Mouse (Mus musculus) liver, embryonic 12.5 days (tissue): ENCODE results near the gene Ecpas. TPM values are rescaled to one million over a fixed set of nuclear protein-coding genes. Genes with fewer than 3 reads are reported as not detected.

ENCODE experiments used
- ATAC-seq: fragments of 200-750 bp; cut with Nextera tagmentation; 2 replicates; pipeline ENCODE4 v1.8.0; 2017; ENCODE audit warnings: moderate number of reproducible peaks, mild to moderate bottlenecking, moderate library complexity
- H3K27ac ChIP-seq: fragments of 300-500 bp; sonication (generic); 2 replicates; pipeline ENCODE4 v1.5.1; 2016; ENCODE audit warnings: mild to moderate bottlenecking
- H3K27me3 ChIP-seq: fragments of 300-500 bp; sonication (generic); replicated peaks from 2 replicates; pipeline ENCODE4 v1.6.1; 2016; ENCODE audit warnings: mild to moderate bottlenecking, moderate library complexity
- H3K36me3 ChIP-seq: fragments of 300-500 bp; sonication (generic); 2 replicates; pipeline ENCODE4 v1.6.1; 2016; ENCODE audit warnings: mild to moderate bottlenecking, moderate library complexity
- H3K4me1 ChIP-seq: fragments of 300-500 bp; sonication (generic); 2 replicates; pipeline ENCODE4 v1.6.1; 2016
- H3K4me2 ChIP-seq: fragments of 300-500 bp; sonication (generic); 2 replicates; pipeline ENCODE4 v1.6.1; 2016; ENCODE audit warnings: mild to moderate bottlenecking, moderate library complexity
- H3K4me3 ChIP-seq: fragments of 300-500 bp; sonication (generic); 2 replicates; pipeline ENCODE4 v1.5.1; 2016; ENCODE audit warnings: mild to moderate bottlenecking, moderate library complexity
- H3K9ac ChIP-seq: fragments of 300-500 bp; sonication (generic); 2 replicates; pipeline ENCODE4 v1.6.1; 2016; ENCODE audit warnings: mild to moderate bottlenecking, moderate library complexity
- H3K9me3 ChIP-seq: fragments of 300-500 bp; sonication (generic); replicated peaks from 2 replicates; pipeline ENCODE4 v1.6.1; 2016; ENCODE audit warnings: mild to moderate bottlenecking, moderate library complexity
- WGBS: fragments of 180-500 bp; shearing (Covaris S2); methylation state at CpG from one replicate; pipeline ENCODE4 v1.1.7; 2016; ENCODE audit not compliant: insufficient replicate concordance; 5-methylcytosine and 5-hydroxymethylcytosine counted together
- polyA plus RNA-seq: library from polyadenylated mRNA; unstranded; fragments of >200 nt; fragmentation: Nextera tagmentation; extraction: Ambion mirVana; gene quantifications from 2 replicates; pipeline ENCODE4 v1.2.1, GENCODE M21; 2016

Ecpas gene
- polyA plus RNA-seq, 1 experiment from 2014 or later = 30.1 TPM

DNA sequence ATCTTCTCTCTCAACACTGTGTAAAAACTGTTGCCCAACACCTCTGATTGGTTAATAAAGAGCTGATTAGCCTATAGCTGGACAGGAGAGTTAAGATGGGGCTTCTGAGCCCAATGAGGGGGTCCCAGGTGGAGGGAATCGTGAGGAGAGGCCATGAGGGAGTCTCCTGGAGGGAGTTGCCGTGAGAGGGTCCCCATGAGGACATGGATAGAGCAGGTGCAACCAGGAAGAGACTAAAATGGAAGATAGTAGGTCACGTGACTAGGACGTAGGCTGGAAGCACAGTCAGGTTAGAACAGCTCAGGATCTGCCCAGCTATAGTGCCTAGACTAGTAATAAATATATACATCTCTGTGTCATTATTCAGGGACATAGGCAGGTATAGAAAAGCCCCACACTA is 21.8 kb upstream of the Ecpas start:
- H3K4me3 ChIP-seq = no peak overlapping the region
- 65% methylated on average over 4 of the region's 4 CpGs for WGBS
- no peak overlapping the region for H3K27ac ChIP-seq
- no peaks in the 10 kb centered on the region for H3K36me3 ChIP-seq
- no peak overlapping the region for H3K9ac ChIP-seq
- ATAC-seq = no peak
- H3K4me2 ChIP-seq = no peak overlapping the region
- H3K9me3 ChIP-seq = no peaks in the 10 kb centered on the region
- no peaks in the 10 kb centered on the region; the same call in 1 of the 2 replicates for H3K27me3 ChIP-seq
- H3K4me1 ChIP-seq = no peaks in the 10 kb centered on the region

GRCm38 (mm10) chr4:58932541-58932940 is 20.0 kb upstream of the Ecpas start:
- no peak overlapping the region for H3K4me3 ChIP-seq
- no peaks in the 10 kb centered on the region for H3K4me1 ChIP-seq
- H3K9ac ChIP-seq = no peak overlapping the region
- no peaks in the 10 kb centered on the region for H3K27me3 ChIP-seq
- no peaks in the 10 kb centered on the region for H3K36me3 ChIP-seq
- H3K4me2 ChIP-seq = no peak overlapping the region
- H3K27ac ChIP-seq = no peak overlapping the region
- H3K9me3 ChIP-seq = no peaks in the 10 kb centered on the region
- no peak for ATAC-seq
- 67% methylated on average over 6 of the region's 6 CpGs for WGBS

- Histone ChIP-seq H3K4me1 (no peaks in the 10 kb centered on the region), H3K9ac (no peak overlapping the region), H3K27ac (no peak overlapping the region), H3K9me3 (no peaks in the 10 kb centered on the region), H3K4me3 (no peak overlapping the region), H3K36me3 (no peaks in the 10 kb centered on the region), H3K27me3 (peaks cover 13% of the 10 kb centered on the region; the same call in 1 of the 2 replicates), H3K4me2 (no peak overlapping the region)
- ATAC-seq = no peak
- WGBS = 53% methylated on average over 3 of the region's 3 CpGs
These were observed 15.1 kb upstream of the Ecpas start for GRCm38 (mm10) chr4:58927661-58928060.

DNA sequence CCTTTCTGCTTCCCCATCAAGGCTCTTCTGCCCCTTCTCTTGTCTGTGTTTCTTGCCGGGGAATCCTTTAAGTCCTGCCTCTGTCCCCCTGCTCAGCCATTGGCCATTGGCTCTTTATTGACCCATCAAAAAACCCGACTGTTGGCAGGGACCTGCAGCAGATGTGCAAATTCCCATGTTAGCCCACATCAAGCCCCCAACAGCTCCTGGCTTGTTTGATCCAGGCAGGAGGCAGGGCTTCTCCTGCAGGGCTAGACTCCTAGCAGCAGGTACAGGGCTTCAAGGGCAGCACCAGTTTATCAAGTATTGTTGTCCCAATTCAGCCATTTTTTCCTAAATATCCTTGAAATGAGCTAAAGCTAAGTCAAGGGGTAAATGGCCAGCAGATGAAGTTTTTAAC is 13.6 kb upstream of the Ecpas start:
- WGBS = 17% methylated on average over 2 of the region's 2 CpGs
- Histone ChIP-seq H3K9ac (no peak overlapping the region), H3K36me3 (no peaks in the 10 kb centered on the region), H3K9me3 (no peaks in the 10 kb centered on the region), H3K4me2 (no peak overlapping the region), H3K27ac (no peak overlapping the region), H3K4me3 (no peak overlapping the region), H3K27me3 (peaks cover 13% of the 10 kb centered on the region; the same call in 1 of the 2 replicates), H3K4me1 (no peaks in the 10 kb centered on the region)
- no peak for ATAC-seq

DNA sequence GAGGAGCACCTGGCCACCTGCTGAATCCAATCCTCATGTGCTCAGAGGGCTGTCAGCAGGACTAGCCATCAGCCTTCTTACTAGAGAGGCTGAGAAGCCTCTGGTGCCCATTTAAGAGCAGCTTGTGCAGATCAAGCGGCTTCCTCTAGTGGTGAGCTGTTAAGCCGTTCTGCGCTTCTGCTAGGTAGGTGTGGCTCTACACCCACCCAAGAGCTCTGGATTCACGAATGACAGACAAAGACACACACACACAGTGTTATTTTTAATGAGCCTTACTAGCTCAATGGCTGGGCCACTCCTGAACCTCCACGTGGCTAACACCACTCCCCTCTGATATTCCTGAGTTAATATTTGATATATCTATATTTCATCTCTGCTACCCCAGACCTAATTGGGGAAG is 13.1 kb upstream of the Ecpas start:
- Histone ChIP-seq H3K27me3 (peaks cover 13% of the 10 kb centered on the region; the same call in 1 of the 2 replicates), H3K4me3 (no peak overlapping the region), H3K9ac (no peak overlapping the region), H3K4me1 (no peaks in the 10 kb centered on the region), H3K9me3 (no peaks in the 10 kb centered on the region), H3K36me3 (no peaks in the 10 kb centered on the region), H3K27ac (no peak overlapping the region), H3K4me2 (no peak overlapping the region)
- ATAC-seq = no peak
- WGBS = 21% methylated on average over 5 of the region's 5 CpGs

DNA sequence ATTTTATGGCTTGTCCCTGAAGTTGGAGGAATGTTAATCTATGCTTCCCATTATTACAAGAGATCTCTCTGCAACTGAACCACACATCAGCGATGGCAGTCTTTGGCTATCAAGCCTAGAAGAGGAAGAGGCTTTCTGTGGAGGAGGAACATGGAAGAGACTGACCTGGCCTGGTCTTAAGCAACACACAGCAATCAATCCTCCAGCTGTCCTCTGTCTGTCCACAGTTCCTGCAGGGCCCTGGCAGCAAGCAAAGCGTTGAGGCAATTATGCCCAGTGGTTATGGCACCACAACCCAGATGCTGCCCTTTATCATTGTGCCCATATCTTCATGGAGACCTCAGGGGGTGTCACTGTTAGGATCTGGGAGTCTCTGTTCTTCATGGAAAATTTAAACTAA is 11.4 kb upstream of the Ecpas start:
- no peak for ATAC-seq
- 55% methylated on average over 2 of the region's 2 CpGs for WGBS
- no peak overlapping the region for H3K4me3 ChIP-seq

GRCm38 (mm10) chr4:58915081-58915826 is 2.7 kb upstream of the Ecpas start:
- Histone ChIP-seq H3K4me1 (peaks cover 32% of the 10 kb centered on the region), H3K9me3 (no peaks in the 10 kb centered on the region), H3K27ac (no peak overlapping the region), H3K9ac (no peak overlapping the region), H3K36me3 (no peaks in the 10 kb centered on the region), H3K4me3 (no peak overlapping the region), H3K27me3 (peaks cover 10% of the 10 kb centered on the region; the same call in 1 of the 2 replicates), H3K4me2 (no peak overlapping the region)
- 54% methylated on average over 8 of the region's 8 CpGs for WGBS
- ATAC-seq = no peak

More for the DNA sequence above, 11.4 kb upstream of the Ecpas start:
- Histone ChIP-seq H3K9ac (no peak overlapping the region), H3K27me3 (peaks cover 20% of the 10 kb centered on the region; the same call in 1 of the 2 replicates), H3K27ac (no peak overlapping the region), H3K4me2 (no peak overlapping the region), H3K36me3 (no peaks in the 10 kb centered on the region), H3K9me3 (no peaks in the 10 kb centered on the region), H3K4me1 (no peaks in the 10 kb centered on the region)

GRCm38 (mm10) chr4:58913336-58914026 is 932 bp upstream of the Ecpas start:
- ATAC-seq = peak; percentile 38; the same call in 1 of the 2 replicates
- Histone ChIP-seq H3K36me3 (no peaks in the 10 kb centered on the region), H3K27ac (no peak overlapping the region; the same call in 1 of the 2 replicates), H3K9me3 (no peaks in the 10 kb centered on the region), H3K9ac (no peak overlapping the region), H3K4me2 (peak overlapping the region; percentile 83), H3K4me3 (peak overlapping the region; percentile 99; the same call in 1 of the 2 replicates), H3K27me3 (no peaks in the 10 kb centered on the region), H3K4me1 (peaks cover 47% of the 10 kb centered on the region)
- WGBS = 7% methylated on average over 3 of the region's 3 CpGs

GRCm38 (mm10) chr4:58911831-58912628 is 519 bp downstream of the Ecpas start:
- Histone ChIP-seq H3K9ac (peak overlapping the region; percentile 98), H3K27ac (peak overlapping the region; percentile 88), H3K4me2 (peak overlapping the region; percentile 83), H3K36me3 (no peaks in the 10 kb centered on the region), H3K4me3 (peak overlapping the region; percentile 99), H3K27me3 (no peaks in the 10 kb centered on the region), H3K4me1 (peaks cover 54% of the 10 kb centered on the region), H3K9me3 (no peaks in the 10 kb centered on the region)
- WGBS = under 1% methylated on average over 111 of the region's 126 CpGs
- peak; percentile 71 for ATAC-seq

DNA sequence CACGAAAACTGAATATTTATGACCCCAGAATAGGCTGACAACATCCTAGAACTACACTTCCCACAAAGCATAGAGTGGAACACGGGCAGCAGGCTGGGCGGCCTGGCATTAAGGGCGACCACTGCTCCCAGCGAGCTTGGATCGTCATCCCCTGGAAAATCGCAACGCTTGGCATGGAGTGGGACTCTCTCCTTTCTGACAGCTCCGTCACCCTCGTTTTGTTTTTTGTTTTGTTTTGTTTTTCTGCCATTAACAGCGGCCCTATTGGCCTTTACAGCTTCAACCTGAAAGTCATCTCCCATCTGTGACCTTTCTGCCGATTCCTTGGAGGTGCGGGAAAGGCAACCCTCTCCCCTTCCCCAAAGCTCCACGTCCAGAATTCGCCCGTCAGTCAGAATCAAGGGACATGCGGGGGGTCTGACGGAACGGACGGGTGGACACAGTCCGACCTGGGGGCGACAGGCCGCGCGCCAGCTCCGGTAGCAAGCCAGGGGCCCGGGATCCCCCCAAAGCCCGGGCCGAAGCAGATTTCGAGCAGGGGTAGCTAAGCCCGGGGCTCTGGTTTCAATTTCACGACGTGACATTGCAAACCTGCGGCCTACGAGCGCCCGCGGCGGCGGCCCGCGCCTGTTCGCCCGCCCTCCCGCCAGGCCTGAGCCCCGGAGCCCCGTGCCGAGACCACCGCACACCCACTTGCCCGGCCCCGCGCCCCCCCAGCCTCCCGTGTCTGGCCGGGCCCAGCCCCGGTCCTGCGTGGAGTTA is 1.3 kb downstream of the Ecpas start:
- Histone ChIP-seq H3K27me3 (no peaks in the 10 kb centered on the region), H3K4me1 (peaks cover 55% of the 10 kb centered on the region), H3K36me3 (no peaks in the 10 kb centered on the region), H3K4me2 (peak overlapping the region; percentile 83), H3K9me3 (no peaks in the 10 kb centered on the region), H3K9ac (peak overlapping the region; percentile 98), H3K27ac (peak overlapping the region; percentile 88), H3K4me3 (peak overlapping the region; percentile 99)
- ATAC-seq = peak; percentile 57
- WGBS = 1% methylated on average over 55 of the region's 56 CpGs
